Mouse (Mus musculus) liver, embryonic 11.5 days (tissue): ENCODE measurements around the gene Creg2. TPM values are rescaled to one million over a fixed set of nuclear protein-coding genes. Genes with fewer than 3 reads are reported as not detected.
A peak's percentile ranks its signal among the peaks of the same experiment; 100 is the strongest.

ENCODE experiments used
- ATAC-seq: fragments of 200-750 bp; cut with Nextera tagmentation; replicated peaks from 2 replicates; pipeline ENCODE4 v1.8.0; 2017; ENCODE audit warnings: moderate number of reproducible peaks, mild to moderate bottlenecking, moderate TSS enrichment, moderate library complexity; ENCODE audit not compliant: low FRiP score
- DNase-seq: peaks from one replicate; pipeline ENCODE4 v3.0.0-alpha.2; 2017; ENCODE audit warnings: low spot score
- H3K27ac ChIP-seq: fragments of 300-500 bp; sonication (generic); 2 replicates; pipeline ENCODE4 v1.5.1; 2014; ENCODE audit warnings: mild to moderate bottlenecking, low read depth, low read length, control low read depth
- H3K27me3 ChIP-seq: fragments of 300-500 bp; sonication (generic); replicated peaks from 2 replicates; pipeline ENCODE4 v1.6.1; 2014; ENCODE audit warnings: low read length, mixed read lengths; ENCODE audit not compliant: control insufficient read depth, insufficient read depth
- H3K36me3 ChIP-seq: fragments of 300-500 bp; sonication (generic); 2 replicates; pipeline ENCODE4 v1.6.1; 2014; ENCODE audit warnings: mild to moderate bottlenecking, low read length, moderate library complexity, mixed read lengths; ENCODE audit not compliant: control insufficient read depth, insufficient read depth
- H3K4me1 ChIP-seq: fragments of 300-500 bp; sonication (generic); replicated peaks from 2 replicates; pipeline ENCODE4 v1.6.1; 2014; ENCODE audit warnings: low read length, mixed read lengths; ENCODE audit not compliant: control insufficient read depth, insufficient read depth
- H3K4me2 ChIP-seq: fragments of 300-500 bp; sonication (generic); 2 replicates; pipeline ENCODE4 v1.6.1; 2014; ENCODE audit warnings: mild to moderate bottlenecking, control low read depth, moderate library complexity
- H3K4me3 ChIP-seq: fragments of 300-500 bp; sonication (generic); 2 replicates; pipeline ENCODE4 v1.5.1; 2014; ENCODE audit warnings: low read depth, low read length, control low read depth
- H3K9ac ChIP-seq: fragments of 300-500 bp; sonication (generic); 2 replicates; pipeline ENCODE4 v1.6.1; 2014; ENCODE audit warnings: low read depth, low read length, control low read depth
- H3K9me3 ChIP-seq: fragments of 300-500 bp; sonication (generic); 2 replicates; pipeline ENCODE4 v1.6.1; 2016; ENCODE audit warnings: low read length, inconsistent platforms, mixed read lengths; ENCODE audit not compliant: control insufficient read depth
- WGBS: fragments of 180-500 bp; shearing (Covaris S2); extraction: QIAGEN DNeasy Blood & Tissue Kit; methylation state at CpG from one replicate; pipeline ENCODE4 v1.1.7; 2014; 5-methylcytosine and 5-hydroxymethylcytosine counted together
- polyA plus RNA-seq: library from polyadenylated mRNA; unstranded; fragments of >200 nt; fragmentation: Nextera tagmentation; extraction: Ambion mirVana; gene quantifications from 2 replicates; pipeline ENCODE4 v1.2.1, GENCODE M21; 2014

Gene Creg2
- not detected in 2 replicates for polyA plus RNA-seq

- Histone ChIP-seq H3K4me3 (peak within 1 kb of the TSS; percentile 50), H3K9ac (no peak within 1 kb of the TSS), H3K4me1 (no peaks in the 10 kb centered on the region), H3K27me3 (peaks cover 52% of the 10 kb centered on the region), H3K4me2 (peak within 1 kb of the TSS; percentile 84), H3K9me3 (no peaks in the 10 kb centered on the region), H3K36me3 (no peaks in the 10 kb centered on the region), H3K27ac (no peak within 1 kb of the TSS)
- DNase-seq, result no peak
- ATAC-seq, result no peak
- 38% methylated on average over 9 of the region's 9 CpGs for WGBS
These were observed at the start of gene Creg2 for GRCm38 (mm10) chr1:39651241-39651548. TSS of gene Creg2 (minus strand) at chr1:39651474.

- Histone ChIP-seq H3K9me3 (no peaks in the 10 kb centered on the region), H3K4me1 (peaks cover 5% of the 10 kb centered on the region), H3K4me3 (no peak overlapping the region), H3K27me3 (no peaks in the 10 kb centered on the region), H3K4me2 (no peak overlapping the region), H3K9ac (no peak overlapping the region), H3K27ac (no peak overlapping the region; the same call in 1 of the 2 replicates), H3K36me3 (no peaks in the 10 kb centered on the region)
- WGBS, result 42% methylated on average over 7 of the region's 7 CpGs
- ATAC-seq (no peak), DNase-seq (no peak)
These were observed 49.5 kb upstream of the Creg2 start for GRCm38 (mm10) chr1:39700599-39701273.

GRCm38 (mm10) chr1:39698456-39698855 is 47.2 kb upstream of the Creg2 start:
- DNase-seq, result no peak
- no peaks in the 10 kb centered on the region for H3K36me3 ChIP-seq
- ATAC-seq, result no peak
- H3K9me3 ChIP-seq, result no peaks in the 10 kb centered on the region
- no peak overlapping the region for H3K4me3 ChIP-seq
- 55% methylated on average over 6 of the region's 6 CpGs for WGBS
- peaks cover 5% of the 10 kb centered on the region for H3K4me1 ChIP-seq
- H3K27me3 ChIP-seq, result no peaks in the 10 kb centered on the region
- no peak overlapping the region for H3K9ac ChIP-seq
- no peak overlapping the region for H3K4me2 ChIP-seq
- no peak overlapping the region for H3K27ac ChIP-seq

GRCm38 (mm10) chr1:39695198-39695597 is 43.9 kb upstream of the Creg2 start:
- no peak; the same call in 1 of the 2 replicates for ATAC-seq
- no peak overlapping the region for H3K27ac ChIP-seq
- WGBS, result 65% methylated on average over 4 of the region's 4 CpGs

GRCm38 (mm10) chr1:39694756-39695155 is 43.5 kb upstream of the Creg2 start:
- no peaks in the 10 kb centered on the region for H3K27me3 ChIP-seq
- no peak overlapping the region for H3K4me2 ChIP-seq
- H3K4me3 ChIP-seq, result no peak overlapping the region
- ATAC-seq (no peak), DNase-seq (no peak)
- H3K9ac ChIP-seq, result no peak overlapping the region
- no peaks in the 10 kb centered on the region for H3K9me3 ChIP-seq
- H3K4me1 ChIP-seq, result no peaks in the 10 kb centered on the region
- no peaks in the 10 kb centered on the region for H3K36me3 ChIP-seq
- H3K27ac ChIP-seq, result no peak overlapping the region
- WGBS, result 62% methylated on average over 7 of the region's 7 CpGs

More at GRCm38 (mm10) chr1:39695198-39695597, 43.9 kb upstream of the Creg2 start:
- no peaks in the 10 kb centered on the region for H3K36me3 ChIP-seq
- no peaks in the 10 kb centered on the region for H3K27me3 ChIP-seq
- DNase-seq, result no peak
- H3K4me3 ChIP-seq, result no peak overlapping the region
- no peak overlapping the region for H3K4me2 ChIP-seq
- H3K9me3 ChIP-seq, result no peaks in the 10 kb centered on the region
- H3K9ac ChIP-seq, result no peak overlapping the region
- no peaks in the 10 kb centered on the region for H3K4me1 ChIP-seq

- Histone ChIP-seq H3K4me2 (no peak overlapping the region), H3K4me3 (no peak overlapping the region), H3K9me3 (no peaks in the 10 kb centered on the region), H3K27ac (no peak overlapping the region), H3K27me3 (no peaks in the 10 kb centered on the region), H3K36me3 (no peaks in the 10 kb centered on the region), H3K9ac (no peak overlapping the region), H3K4me1 (peaks cover 4% of the 10 kb centered on the region; the same call in 1 of the 2 replicates)
- DNase-seq (no peak), ATAC-seq (no peak)
- 75% methylated on average over 3 of the region's 3 CpGs for WGBS
These were observed 40.7 kb upstream of the Creg2 start for GRCm38 (mm10) chr1:39691974-39692373.

- DNase-seq (no peak), ATAC-seq (no peak)
- Histone ChIP-seq H3K9ac (no peak overlapping the region), H3K4me2 (no peak overlapping the region), H3K27me3 (no peaks in the 10 kb centered on the region), H3K27ac (no peak overlapping the region), H3K36me3 (no peaks in the 10 kb centered on the region), H3K4me1 (peaks cover 4% of the 10 kb centered on the region; the same call in 1 of the 2 replicates), H3K9me3 (no peaks in the 10 kb centered on the region), H3K4me3 (no peak overlapping the region)
- WGBS, result 56% methylated on average over 4 of the region's 4 CpGs
These were observed 39.8 kb upstream of the Creg2 start for GRCm38 (mm10) chr1:39691061-39691460.

GRCm38 (mm10) chr1:39688573-39688972 is 37.3 kb upstream of the Creg2 start:
- Histone ChIP-seq H3K36me3 (no peaks in the 10 kb centered on the region), H3K4me2 (no peak overlapping the region), H3K4me3 (no peak overlapping the region), H3K9me3 (no peaks in the 10 kb centered on the region), H3K4me1 (peaks cover 4% of the 10 kb centered on the region; the same call in 1 of the 2 replicates), H3K27me3 (no peaks in the 10 kb centered on the region), H3K9ac (no peak overlapping the region), H3K27ac (no peak overlapping the region)
- ATAC-seq (no peak), DNase-seq (no peak)
- 54% methylated on average over 6 of the region's 6 CpGs for WGBS

GRCm38 (mm10) chr1:39687279-39687678 is 36.0 kb upstream of the Creg2 start:
- DNase-seq (no peak), ATAC-seq (no peak)
- Histone ChIP-seq H3K36me3 (no peaks in the 10 kb centered on the region), H3K27ac (no peak overlapping the region), H3K27me3 (no peaks in the 10 kb centered on the region), H3K4me3 (no peak overlapping the region), H3K9ac (no peak overlapping the region), H3K9me3 (no peaks in the 10 kb centered on the region), H3K4me1 (peaks cover 4% of the 10 kb centered on the region; the same call in 1 of the 2 replicates), H3K4me2 (no peak overlapping the region)
- 58% methylated on average over 9 of the region's 9 CpGs for WGBS
